Mouse (Mus musculus) forebrain, embryonic 14.5 days (tissue): Measurements from ENCODE around the gene Prdm2. TPM values are rescaled to one million over a fixed set of nuclear protein-coding genes. Genes with fewer than 3 reads are reported as not detected.

Experiments
- ATAC-seq: fragments of 200-750 bp; cut with Nextera tagmentation; 2 replicates; pipeline ENCODE4 v1.8.0; 2017; ENCODE audit warnings: mild to moderate bottlenecking, moderate library complexity
- DNase-seq: peaks from one replicate; pipeline ENCODE4 v3.0.0-alpha.2; 2015; ENCODE audit warnings: low spot score
- H3K27ac ChIP-seq: fragments of 300-500 bp; sonication (generic); 2 replicates; pipeline ENCODE4 v1.5.1; 2014; ENCODE audit warnings: low read depth, mild to moderate bottlenecking, control low read depth, low read length, moderate library complexity
- H3K27me3 ChIP-seq: fragments of 300-500 bp; sonication (generic); replicated peaks from 2 replicates; pipeline ENCODE4 v1.6.1; 2014; ENCODE audit warnings: low read length, control low read depth, mixed read lengths; ENCODE audit not compliant: control insufficient read depth, insufficient read depth
- H3K36me3 ChIP-seq: fragments of 300-500 bp; sonication (generic); 2 replicates; pipeline ENCODE4 v1.6.1; 2014; ENCODE audit warnings: low read length, control low read depth; ENCODE audit not compliant: control insufficient read depth, insufficient read depth
- H3K4me1 ChIP-seq: fragments of 300-500 bp; sonication (generic); 2 replicates; pipeline ENCODE4 v1.6.1; 2014; ENCODE audit warnings: antibody characterized with exemption, low read length, control low read depth; ENCODE audit not compliant: control insufficient read depth, insufficient read depth
- H3K4me2 ChIP-seq: fragments of 300-500 bp; sonication (generic); 2 replicates; pipeline ENCODE4 v1.6.1; 2014; ENCODE audit warnings: mild to moderate bottlenecking, control low read depth, low read length
- H3K4me3 ChIP-seq: fragments of 300-500 bp; sonication (generic); 2 replicates; pipeline ENCODE4 v1.5.1; 2014; ENCODE audit warnings: low read depth, low read length, control low read depth
- H3K9ac ChIP-seq: fragments of 300-500 bp; sonication (generic); 2 replicates; pipeline ENCODE4 v1.6.1; 2014; ENCODE audit warnings: mild to moderate bottlenecking, low read length, control low read depth, moderate library complexity
- H3K9me3 ChIP-seq: fragments of 300-500 bp; sonication (generic); replicated peaks from 2 replicates; pipeline ENCODE4 v1.6.1; 2016; ENCODE audit warnings: low read length, control low read depth, mixed read lengths; ENCODE audit not compliant: control insufficient read depth
- WGBS: fragments of 180-500 bp; shearing (Covaris S2); extraction: QIAGEN DNeasy Blood & Tissue Kit; methylation state at CpG from one replicate; pipeline ENCODE4 v1.1.7; 2014; 5-methylcytosine and 5-hydroxymethylcytosine counted together
- polyA plus RNA-seq: library from polyadenylated mRNA; unstranded; fragments of >200 nt; fragmentation: Nextera tagmentation; extraction: Ambion mirVana; gene quantifications from 2 replicates; pipeline ENCODE4 v1.2.1, GENCODE M21; 2014

Gene Prdm2
- polyA plus RNA-seq, 1 experiment from 2014 or later = 13.1 TPM

- H3K9ac ChIP-seq = no peak overlapping the region
- no peak overlapping the region for H3K27ac ChIP-seq
- H3K4me2 ChIP-seq = no peak overlapping the region
- no peak for ATAC-seq
- H3K4me1 ChIP-seq = no peaks in the 10 kb centered on the region
- 92% methylated on average over 5 of the region's 5 CpGs for WGBS
- H3K36me3 ChIP-seq = peaks cover 22% of the 10 kb centered on the region
- H3K9me3 ChIP-seq = no peaks in the 10 kb centered on the region
- no peaks in the 10 kb centered on the region for H3K27me3 ChIP-seq
- no peak for DNase-seq
- H3K4me3 ChIP-seq = no peak overlapping the region
Observed at GRCm38 (mm10) chr4:143180731-143181130, 32.1 kb downstream of the Prdm2 start.

- WGBS = 67% methylated on average over 4 of the region's 4 CpGs
- H3K27ac ChIP-seq = no peak overlapping the region
- no peaks in the 10 kb centered on the region for H3K27me3 ChIP-seq
- peaks cover 29% of the 10 kb centered on the region for H3K36me3 ChIP-seq
- H3K4me3 ChIP-seq = no peak overlapping the region
- DNase-seq = no peak
- H3K4me1 ChIP-seq = no peaks in the 10 kb centered on the region
- no peak overlapping the region for H3K4me2 ChIP-seq
- H3K9ac ChIP-seq = no peak overlapping the region
- H3K9me3 ChIP-seq = no peaks in the 10 kb centered on the region
- ATAC-seq = no peak
Observed at GRCm38 (mm10) chr4:143171600-143172290, 41.0 kb downstream of the Prdm2 start.

- Histone ChIP-seq H3K9me3 (no peaks in the 10 kb centered on the region), H3K4me2 (no peak overlapping the region), H3K9ac (no peak overlapping the region), H3K36me3 (peaks cover 23% of the 10 kb centered on the region), H3K4me1 (no peaks in the 10 kb centered on the region), H3K27ac (no peak overlapping the region), H3K4me3 (no peak overlapping the region), H3K27me3 (no peaks in the 10 kb centered on the region)
- ATAC-seq = no peak
- WGBS = 92% methylated on average over 2 of the region's 2 CpGs
- no peak for DNase-seq
Observed at GRCm38 (mm10) chr4:143170290-143170689, 42.5 kb downstream of the Prdm2 start.

- ATAC-seq (no peak), DNase-seq (no peak)
- Histone ChIP-seq H3K9me3 (no peaks in the 10 kb centered on the region), H3K27ac (no peak overlapping the region), H3K4me2 (no peak overlapping the region), H3K4me1 (no peaks in the 10 kb centered on the region), H3K36me3 (peaks cover 23% of the 10 kb centered on the region), H3K27me3 (no peaks in the 10 kb centered on the region), H3K9ac (no peak overlapping the region), H3K4me3 (no peak overlapping the region)
- WGBS = 89% methylated on average over 3 of the region's 3 CpGs
Observed at GRCm38 (mm10) chr4:143168093-143168492, 44.7 kb downstream of the Prdm2 start.

- no peaks in the 10 kb centered on the region for H3K9me3 ChIP-seq
- H3K9ac ChIP-seq = peak overlapping the region; percentile 98
- ATAC-seq = peak; percentile 99
- H3K27me3 ChIP-seq = no peaks in the 10 kb centered on the region
- under 1% methylated on average over 94 of the region's 102 CpGs for WGBS
- peak overlapping the region; percentile 99 for H3K27ac ChIP-seq
- peak overlapping the region; percentile 64 for H3K4me2 ChIP-seq
- H3K36me3 ChIP-seq = peaks cover 6% of the 10 kb centered on the region; the same call in 1 of the 2 replicates
- peak overlapping the region; percentile 91 for H3K4me3 ChIP-seq
- H3K4me1 ChIP-seq = peaks cover 16% of the 10 kb centered on the region
- peak; percentile 99 for DNase-seq
Observed at GRCm38 (mm10) chr4:143161619-143162479, 50.9 kb downstream of the Prdm2 start.

GRCm38 (mm10) chr4:143160826-143161225 lies 52.0 kb downstream of the Prdm2 start:
- 46% methylated on average over 3 of the region's 3 CpGs for WGBS
- peak overlapping the region; percentile 91 for H3K4me3 ChIP-seq
- DNase-seq = no peak
- peak overlapping the region; percentile 64 for H3K4me2 ChIP-seq
- peak overlapping the region; percentile 98 for H3K9ac ChIP-seq
- ATAC-seq = no peak
- H3K27ac ChIP-seq = no peak overlapping the region
- H3K36me3 ChIP-seq = peaks cover 6% of the 10 kb centered on the region; the same call in 1 of the 2 replicates
- no peaks in the 10 kb centered on the region for H3K9me3 ChIP-seq
- H3K4me1 ChIP-seq = peaks cover 16% of the 10 kb centered on the region
- no peaks in the 10 kb centered on the region for H3K27me3 ChIP-seq

GRCm38 (mm10) chr4:143159336-143159735 lies 53.5 kb downstream of the Prdm2 start:
- Histone ChIP-seq H3K9me3 (no peaks in the 10 kb centered on the region), H3K4me2 (peak overlapping the region; percentile 64; the same call in 1 of the 2 replicates), H3K4me1 (peaks cover 16% of the 10 kb centered on the region), H3K9ac (no peak overlapping the region), H3K27me3 (no peaks in the 10 kb centered on the region), H3K27ac (no peak overlapping the region), H3K36me3 (peaks cover 6% of the 10 kb centered on the region; the same call in 1 of the 2 replicates), H3K4me3 (no peak overlapping the region)
- ATAC-seq (no peak), DNase-seq (no peak)
- 60% methylated on average over 2 of the region's 2 CpGs for WGBS

- Histone ChIP-seq H3K9ac (no peak overlapping the region), H3K27me3 (no peaks in the 10 kb centered on the region), H3K36me3 (peaks cover 6% of the 10 kb centered on the region; the same call in 1 of the 2 replicates), H3K4me2 (no peak overlapping the region), H3K4me1 (peaks cover 14% of the 10 kb centered on the region), H3K4me3 (no peak overlapping the region), H3K27ac (no peak overlapping the region), H3K9me3 (no peaks in the 10 kb centered on the region)
- 80% methylated on average over 4 of the region's 4 CpGs for WGBS
- ATAC-seq (no peak), DNase-seq (no peak)
Observed at GRCm38 (mm10) chr4:143155871-143156270, 56.9 kb downstream of the Prdm2 start.

GRCm38 (mm10) chr4:143155036-143155435 lies 57.8 kb downstream of the Prdm2 start:
- H3K36me3 ChIP-seq = peaks cover 6% of the 10 kb centered on the region; the same call in 1 of the 2 replicates
- peaks cover 8% of the 10 kb centered on the region for H3K4me1 ChIP-seq
- DNase-seq (no peak), ATAC-seq (no peak)
- no peak overlapping the region for H3K9ac ChIP-seq
- 81% methylated on average over 4 of the region's 4 CpGs for WGBS
- no peaks in the 10 kb centered on the region for H3K27me3 ChIP-seq
- H3K4me3 ChIP-seq = no peak overlapping the region
- H3K4me2 ChIP-seq = no peak overlapping the region
- no peak overlapping the region for H3K27ac ChIP-seq
- H3K9me3 ChIP-seq = no peaks in the 10 kb centered on the region
